Mouse (Mus musculus): ENCODE results near the gene Stmn1. TPM values are rescaled to one million over a fixed set of nuclear protein-coding genes. Genes with fewer than 3 reads are reported as not detected.

The Stmn1 gene
- total and polyA plus RNA-seq, 2 experiments from 2014 or later: 1,269 to 6,261 TPM

DNA sequence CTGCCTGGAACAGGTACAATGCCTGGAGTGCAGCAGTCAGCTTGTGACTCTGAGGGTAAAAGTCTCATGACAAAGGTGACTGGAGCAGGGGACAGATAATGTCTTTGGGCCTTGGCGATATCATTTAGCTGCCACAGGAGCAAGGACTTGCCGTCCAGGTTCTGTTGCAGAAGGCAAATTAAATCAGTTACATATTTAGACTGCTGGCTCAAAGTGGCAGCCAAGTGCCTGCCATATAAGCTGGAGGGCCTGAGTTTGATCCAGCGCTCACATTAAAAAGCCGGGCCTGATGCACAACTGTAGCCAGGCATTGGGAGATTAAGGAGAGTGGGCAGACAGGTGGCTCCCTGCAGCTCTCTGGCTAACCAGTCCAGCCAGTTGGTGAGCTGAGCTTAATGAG is 11.7 kb downstream of the Stmn1 start:
- no peak overlapping the region for H3K27ac ChIP-seq (ENCODE audit: low read depth, low read length)
- H3K4me1 ChIP-seq (ENCODE audit: insufficient read depth, low read length): 0 out of 2 replicates have a peak, but pooled peaks cover 2% of the 10 kb centered on the region
- WGBS: 88% methylated on average over 4 of the region's 4 CpGs
- no peak for TF ChIP-seq CTCF (IDR thresholded peaks at IDR 0.05)
- H3K9ac ChIP-seq (replicated peaks; ENCODE audit: low read length, poor library complexity, severe bottlenecking): no peak overlapping the region
- H3K4me3 ChIP-seq (ENCODE audit: low read depth, low read length): no peak overlapping the region
- H3K4me2 ChIP-seq (ENCODE audit: low read depth, low read length, poor library complexity, severe bottlenecking): no peak overlapping the region
- ATAC-seq (ENCODE audit: low FRiP score) (no peak), DNase-seq (ENCODE audit: low spot score) (no peak)
- H3K27me3 ChIP-seq (ENCODE audit: insufficient read depth, low read length): no peaks in the 10 kb centered on the region
- H3K36me3 ChIP-seq (ENCODE audit: insufficient read depth, low read length): peaks cover 21% of the 10 kb centered on the region
- no peaks in the 10 kb centered on the region for H3K9me3 ChIP-seq (ENCODE audit: low read length)

DNA sequence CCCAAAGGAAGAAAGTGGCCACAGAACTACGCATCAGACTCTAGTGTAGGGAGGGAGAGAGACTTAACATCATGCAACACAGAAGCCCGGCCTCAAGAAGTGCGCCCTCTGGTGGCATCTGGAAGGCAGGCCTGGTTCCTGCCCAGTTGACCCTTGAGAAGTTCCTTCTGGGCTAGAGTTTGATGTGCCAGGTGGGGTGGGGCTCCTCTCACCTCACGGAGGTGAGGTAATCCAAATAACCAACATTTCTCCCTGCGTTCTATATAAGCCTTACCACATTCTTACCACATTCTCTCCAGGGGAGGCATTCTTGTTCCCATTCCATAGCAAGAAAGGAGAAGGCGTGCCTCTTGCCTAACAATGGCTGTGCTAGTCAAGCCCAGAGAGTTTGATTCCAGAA is 12.7 kb downstream of the Stmn1 start:
- H3K27me3 ChIP-seq (ENCODE audit: insufficient read depth, low read length): no peaks in the 10 kb centered on the region
- no peak for ATAC-seq (ENCODE audit: low FRiP score)
- H3K4me3 ChIP-seq (ENCODE audit: low read depth, low read length): no peak overlapping the region
- peak; percentile 91 for TF ChIP-seq CTCF (IDR thresholded peaks at IDR 0.05)
- no peak overlapping the region for H3K4me2 ChIP-seq (ENCODE audit: low read depth, low read length, poor library complexity, severe bottlenecking)
- H3K9ac ChIP-seq (replicated peaks; ENCODE audit: low read length, poor library complexity, severe bottlenecking): no peak overlapping the region
- H3K9me3 ChIP-seq (ENCODE audit: low read length): no peaks in the 10 kb centered on the region
- peaks cover 13% of the 10 kb centered on the region for H3K36me3 ChIP-seq (ENCODE audit: insufficient read depth, low read length)
- H3K4me1 ChIP-seq (ENCODE audit: insufficient read depth, low read length): 0 out of 2 replicates have a peak, but pooled peaks cover 2% of the 10 kb centered on the region
- DNase-seq (ENCODE audit: low spot score): peak; percentile 70
- 24% methylated on average over 6 of the region's 6 CpGs for WGBS
- H3K27ac ChIP-seq (ENCODE audit: low read depth, low read length): no peak overlapping the region

DNA sequence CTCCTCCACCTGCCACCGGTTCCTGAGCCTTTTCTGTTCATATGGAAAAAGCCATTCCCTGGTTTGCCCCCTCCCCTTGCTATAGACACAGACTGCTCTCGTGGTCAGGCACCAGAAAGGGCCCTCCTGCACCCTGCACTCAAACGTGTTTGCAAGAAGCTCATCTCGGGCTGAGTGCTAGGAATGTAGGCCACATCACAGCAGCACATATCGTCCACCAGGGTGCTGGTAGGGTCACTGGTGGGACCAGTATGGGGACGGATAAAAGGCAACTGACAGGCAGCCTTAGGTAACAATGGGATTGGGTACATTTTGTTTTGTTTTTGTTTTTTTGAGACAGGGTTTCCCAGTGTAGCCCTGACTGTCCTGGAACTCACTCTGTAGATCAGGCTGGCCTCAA is 13.2 kb downstream of the Stmn1 start:
- no peak overlapping the region for H3K4me2 ChIP-seq (ENCODE audit: low read depth, low read length, poor library complexity, severe bottlenecking)
- DNase-seq (ENCODE audit: low spot score) (no peak), ATAC-seq (ENCODE audit: low FRiP score) (no peak)
- H3K9me3 ChIP-seq (ENCODE audit: low read length): no peaks in the 10 kb centered on the region
- TF ChIP-seq CTCF (IDR thresholded peaks at IDR 0.05): no peak
- H3K4me1 ChIP-seq (ENCODE audit: insufficient read depth, low read length): 0 out of 2 replicates have a peak, but pooled peaks cover 2% of the 10 kb centered on the region
- H3K4me3 ChIP-seq (ENCODE audit: low read depth, low read length): no peak overlapping the region
- 57% methylated on average over 6 of the region's 6 CpGs for WGBS
- no peak overlapping the region for H3K27ac ChIP-seq (ENCODE audit: low read depth, low read length)
- H3K36me3 ChIP-seq (ENCODE audit: insufficient read depth, low read length): peaks cover 11% of the 10 kb centered on the region
- H3K9ac ChIP-seq (replicated peaks; ENCODE audit: low read length, poor library complexity, severe bottlenecking): no peak overlapping the region
- H3K27me3 ChIP-seq (ENCODE audit: insufficient read depth, low read length): no peaks in the 10 kb centered on the region

DNA sequence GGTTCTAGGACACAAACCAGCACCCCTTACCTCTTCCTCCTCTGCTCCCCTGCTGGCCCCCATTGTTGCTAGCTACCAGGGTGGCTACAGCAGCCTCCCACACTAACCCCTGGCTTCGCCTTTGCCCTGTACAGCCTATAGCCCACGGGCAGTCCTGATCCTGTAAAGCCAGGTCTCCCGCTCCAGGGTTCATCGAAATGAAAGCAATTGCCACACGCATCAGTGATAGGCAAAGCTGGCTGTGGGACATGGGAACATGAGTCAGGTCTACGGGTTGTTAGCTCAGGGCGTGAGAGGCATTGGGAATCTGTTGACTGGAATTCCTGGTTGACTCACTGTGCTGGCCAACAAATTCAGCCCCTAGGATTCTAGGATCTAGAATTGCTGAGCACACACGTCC is 14.3 kb downstream of the Stmn1 start:
- Histone ChIP-seq H3K4me1 (ENCODE audit: insufficient read depth, low read length) (0 out of 2 replicates have a peak, but pooled peaks cover 2% of the 10 kb centered on the region), H3K4me3 (ENCODE audit: low read depth, low read length) (no peak overlapping the region), H3K9me3 (ENCODE audit: low read length) (no peaks in the 10 kb centered on the region), H3K36me3 (ENCODE audit: insufficient read depth, low read length) (no peaks in the 10 kb centered on the region), H3K27ac (ENCODE audit: low read depth, low read length) (no peak overlapping the region), H3K27me3 (ENCODE audit: insufficient read depth, low read length) (no peaks in the 10 kb centered on the region), H3K4me2 (ENCODE audit: low read depth, low read length, poor library complexity, severe bottlenecking) (no peak overlapping the region), H3K9ac (replicated peaks; ENCODE audit: low read length, poor library complexity, severe bottlenecking) (no peak overlapping the region)
- TF ChIP-seq CTCF (IDR thresholded peaks at IDR 0.05): no peak
- 81% methylated on average over 8 of the region's 8 CpGs for WGBS
- ATAC-seq (ENCODE audit: low FRiP score) (no peak), DNase-seq (ENCODE audit: low spot score) (no peak)

DNA sequence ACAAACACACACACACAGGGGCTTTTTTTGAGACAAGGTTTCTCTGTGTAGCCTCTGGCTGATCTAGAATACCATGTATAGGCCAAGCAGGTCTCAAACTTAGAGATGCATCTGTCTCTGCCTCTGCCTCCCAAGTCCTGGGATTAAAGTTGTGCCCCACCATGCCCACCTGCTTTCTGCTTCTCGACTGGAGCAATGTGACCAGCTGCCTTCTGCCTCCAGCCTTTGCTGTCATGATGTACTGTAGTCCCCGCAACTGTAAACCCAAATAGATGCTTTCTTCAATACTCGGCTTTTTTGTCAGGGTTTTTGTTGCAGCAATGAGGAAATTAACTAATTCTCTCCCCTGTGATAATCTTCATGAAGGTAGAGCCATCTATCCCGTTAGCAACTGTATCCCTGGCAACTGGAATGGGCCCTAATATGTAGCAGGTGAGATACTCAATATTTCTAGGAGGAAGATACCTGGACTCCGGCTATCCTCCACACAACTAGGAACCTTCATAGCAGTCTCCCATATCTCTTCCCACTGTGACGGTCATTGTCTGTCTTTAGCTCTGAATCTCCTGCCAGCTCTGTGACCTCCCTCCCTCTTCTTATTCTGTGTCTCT is 15.1 kb downstream of the Stmn1 start:
- H3K4me1 ChIP-seq (ENCODE audit: insufficient read depth, low read length): 0 out of 2 replicates have a peak, but pooled peaks cover 2% of the 10 kb centered on the region
- H3K4me3 ChIP-seq (ENCODE audit: low read depth, low read length): no peak overlapping the region
- H3K27ac ChIP-seq (ENCODE audit: low read depth, low read length): no peak overlapping the region
- no peaks in the 10 kb centered on the region for H3K27me3 ChIP-seq (ENCODE audit: insufficient read depth, low read length)
- TF ChIP-seq CTCF (IDR thresholded peaks at IDR 0.05): no peak
- no peaks in the 10 kb centered on the region for H3K36me3 ChIP-seq (ENCODE audit: insufficient read depth, low read length)
- no peak for DNase-seq (ENCODE audit: low spot score)
- ATAC-seq (ENCODE audit: low FRiP score): no peak
- no peaks in the 10 kb centered on the region for H3K9me3 ChIP-seq (ENCODE audit: low read length)
- H3K9ac ChIP-seq (replicated peaks; ENCODE audit: low read length, poor library complexity, severe bottlenecking): no peak overlapping the region
- no peak overlapping the region for H3K4me2 ChIP-seq (ENCODE audit: low read depth, low read length, poor library complexity, severe bottlenecking)
- WGBS: 53% methylated on average over 6 of the region's 6 CpGs

DNA sequence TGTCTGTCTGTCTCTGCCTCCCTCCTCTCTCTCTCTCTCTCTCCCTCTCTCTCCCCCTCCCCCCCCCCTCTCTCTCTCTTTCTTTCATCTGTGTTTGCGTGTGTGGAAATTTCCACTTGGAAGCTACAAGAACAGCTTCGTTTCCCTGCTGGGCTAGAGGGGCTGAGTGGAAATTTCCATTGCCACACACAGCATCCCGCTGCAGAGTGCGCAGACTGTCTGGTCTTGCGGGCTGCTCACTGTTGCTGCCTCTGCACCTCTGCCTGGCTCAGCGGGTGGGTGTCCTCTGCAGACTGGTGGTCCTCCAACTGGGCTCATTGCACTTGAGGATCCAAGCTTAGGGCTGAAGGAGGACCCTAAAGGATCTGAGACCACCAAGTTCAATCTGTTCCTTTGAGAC is 15.6 kb downstream of the Stmn1 start:
- no peaks in the 10 kb centered on the region for H3K36me3 ChIP-seq (ENCODE audit: insufficient read depth, low read length)
- 30% methylated on average over 6 of the region's 6 CpGs for WGBS
- no peaks in the 10 kb centered on the region for H3K27me3 ChIP-seq (ENCODE audit: insufficient read depth, low read length)
- no peak overlapping the region for H3K4me3 ChIP-seq (ENCODE audit: low read depth, low read length)
- no peak for ATAC-seq (ENCODE audit: low FRiP score)
- H3K27ac ChIP-seq (ENCODE audit: low read depth, low read length): no peak overlapping the region
- no peak for DNase-seq (ENCODE audit: low spot score)
- TF ChIP-seq CTCF (IDR thresholded peaks at IDR 0.05): no peak
- no peak overlapping the region for H3K9ac ChIP-seq (replicated peaks; ENCODE audit: low read length, poor library complexity, severe bottlenecking)
- H3K4me2 ChIP-seq (ENCODE audit: low read depth, low read length, poor library complexity, severe bottlenecking): no peak overlapping the region
- no peaks in the 10 kb centered on the region for H3K9me3 ChIP-seq (ENCODE audit: low read length)
- 0 out of 2 replicates have a peak, but pooled peaks cover 2% of the 10 kb centered on the region for H3K4me1 ChIP-seq (ENCODE audit: insufficient read depth, low read length)

Data from midbrain, postnatal 0 days (tissue).